Mouse (Mus musculus): ENCODE measurements around the gene Sars2.

DNA sequence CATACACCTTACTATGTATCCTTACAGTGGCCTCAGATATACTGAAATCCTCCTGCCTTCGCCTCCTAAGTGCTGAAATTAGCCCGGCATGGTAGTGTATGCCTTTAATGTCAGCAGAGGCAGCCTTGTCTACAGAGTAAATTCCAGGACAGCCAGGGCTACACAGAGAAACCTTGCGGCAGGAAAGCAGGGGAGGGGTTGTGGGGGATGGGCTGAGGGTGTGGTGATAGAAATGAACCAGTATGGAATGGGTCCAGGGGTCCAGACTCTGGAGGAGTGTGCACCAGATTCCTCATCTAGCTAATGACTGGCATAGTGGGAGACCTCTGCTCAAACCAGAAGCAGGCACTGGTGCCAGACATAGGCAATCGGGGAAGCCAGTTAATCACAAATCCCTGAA lies 22.6 kb upstream of the Sars2 start:
- no peak for TF ChIP-seq POLR2A (IDR thresholded peaks at IDR 0.05; ENCODE audit: control insufficient read depth, extremely low read depth, insufficient read depth, low read length, poor library complexity)
- no peak for TF ChIP-seq CTCF (IDR thresholded peaks at IDR 0.05; ENCODE audit: borderline replicate concordance, control insufficient read depth, extremely low read depth, insufficient read depth, low read length, poor library complexity)

Measured in thymus, adult 2 months (tissue).